Mouse (Mus musculus) cortical plate, adult 2 months (tissue): Measurements from ENCODE around the gene Gpr142.

Experiments used
- CTCF ChIP-seq: fragments of 200-500 bp; IDR thresholded peaks from 2 replicates; pipeline ENCODE4 v1.5.1; 2011; ENCODE audit warnings: mild to moderate bottlenecking, control low read depth, low read length; ENCODE audit not compliant: insufficient read depth; ENCODE audit errors: extremely low read depth
- POLR2A ChIP-seq: fragments of 200-500 bp; IDR thresholded peaks from 2 replicates; pipeline ENCODE4 v1.6.1; 2011; ENCODE audit warnings: mild to moderate bottlenecking, low read length, control low read depth; ENCODE audit not compliant: insufficient read depth; ENCODE audit errors: extremely low read depth

DNA sequence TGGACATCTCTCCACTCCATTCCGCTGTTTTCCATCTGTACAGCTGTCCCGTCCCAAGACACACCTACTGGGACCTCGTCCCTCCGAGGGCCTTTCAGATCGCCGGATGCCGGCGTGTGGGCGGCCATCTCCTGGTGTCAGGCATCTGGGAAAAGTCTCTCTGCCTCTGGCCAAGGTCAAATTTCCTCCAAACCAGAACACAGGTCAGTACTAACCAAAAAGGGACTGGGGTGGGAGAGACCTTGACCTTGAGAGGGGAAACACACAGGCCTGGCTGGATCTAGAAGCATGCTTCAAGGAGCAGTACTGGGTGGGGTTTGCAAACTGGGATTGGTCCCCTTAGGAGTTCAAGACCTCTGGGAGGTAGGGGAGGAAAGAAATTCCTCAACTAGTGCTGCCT, 9.0 kb upstream of the Gpr142 start:
- TF ChIP-seq CTCF, result no peak
- TF ChIP-seq POLR2A, result no peak
